Mouse (Mus musculus) c-Kit-negative CD71-positive TER-119-positive erythroid progenitor cells, embryonic 14.5 days (primary cell): ENCODE measurements around the gene Icosl.
"Not testable (repeated sequence)": the region's sequence is repeated elsewhere in the genome, so short reads cannot be mapped to it uniquely, and the experiment has no call there.

Experiments
- DNase-seq: peaks from one replicate; pipeline ENCODE4 v3.0.0-alpha.2; 2013; ENCODE audit warnings: low read depth, low spot score

The Icosl gene

DNA sequence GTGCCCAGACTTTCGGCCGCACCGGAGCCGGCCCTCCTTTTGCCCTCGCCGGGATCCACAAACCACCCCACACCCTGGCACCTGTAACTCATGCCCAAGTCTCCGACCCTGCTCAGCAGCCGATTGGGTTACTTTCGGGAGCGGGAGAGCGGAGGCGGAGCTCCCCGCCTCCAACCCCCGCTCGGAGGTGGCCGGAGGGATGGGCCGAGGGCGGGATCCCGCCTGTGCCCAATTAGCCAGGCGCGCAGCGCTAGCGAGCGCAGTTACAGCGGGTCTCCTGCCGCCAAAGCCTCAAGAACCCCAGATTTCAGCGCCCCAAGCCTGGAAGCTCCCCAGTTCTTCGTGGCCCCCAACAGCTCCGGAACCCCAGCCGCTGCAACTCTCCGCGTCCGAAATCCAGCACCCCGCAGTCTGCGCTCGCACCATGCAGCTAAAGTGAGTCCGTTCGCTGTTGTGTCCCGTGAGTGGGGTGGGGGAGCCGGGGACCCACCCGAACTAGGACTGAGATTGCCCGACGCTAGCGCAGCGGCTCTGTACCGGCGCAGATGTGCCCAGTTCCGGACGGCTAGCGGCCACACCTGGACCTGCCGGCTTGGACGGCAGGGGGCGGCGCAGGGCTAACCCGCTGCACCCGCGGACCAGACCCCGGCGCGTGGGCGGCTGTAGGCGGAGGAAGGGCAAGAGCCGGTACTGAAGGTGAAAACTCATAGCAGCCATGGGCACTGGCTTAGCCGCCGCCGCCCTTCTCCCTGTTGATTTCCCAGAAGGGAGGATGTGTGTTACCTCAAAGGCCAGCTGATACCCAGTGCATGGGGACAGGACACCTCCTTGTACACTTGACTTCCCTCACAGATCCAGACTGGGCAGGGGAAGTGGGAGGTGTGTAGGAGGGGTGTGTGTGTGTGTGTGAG is at the start of gene Icosl:
Gene Icosl (plus strand): TSS at position 202 of the 911 bp plus-strand sequence.
- DNase-seq: no peak

DNA sequence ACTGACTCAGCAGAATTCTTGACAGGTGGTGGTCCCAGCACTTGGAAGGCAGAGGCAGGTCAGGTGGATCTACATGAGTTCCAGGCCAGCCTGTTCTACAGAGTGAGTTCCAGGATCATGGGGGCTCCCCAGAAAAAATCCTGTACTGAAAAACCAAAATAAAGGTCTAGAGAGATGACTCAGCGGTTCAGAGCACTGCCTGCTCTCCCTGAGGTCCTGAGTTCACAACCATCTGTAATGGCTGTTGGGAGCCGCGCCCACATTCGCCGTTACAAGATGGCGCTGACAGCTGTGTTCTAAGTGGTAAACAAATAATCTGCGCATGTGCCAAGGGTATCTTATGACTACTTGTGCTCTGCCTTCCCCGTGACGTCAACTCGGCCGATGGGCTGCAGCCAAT is 49.1 kb upstream of the Icosl start:
- DNase-seq: not testable (repeated sequence)

DNA sequence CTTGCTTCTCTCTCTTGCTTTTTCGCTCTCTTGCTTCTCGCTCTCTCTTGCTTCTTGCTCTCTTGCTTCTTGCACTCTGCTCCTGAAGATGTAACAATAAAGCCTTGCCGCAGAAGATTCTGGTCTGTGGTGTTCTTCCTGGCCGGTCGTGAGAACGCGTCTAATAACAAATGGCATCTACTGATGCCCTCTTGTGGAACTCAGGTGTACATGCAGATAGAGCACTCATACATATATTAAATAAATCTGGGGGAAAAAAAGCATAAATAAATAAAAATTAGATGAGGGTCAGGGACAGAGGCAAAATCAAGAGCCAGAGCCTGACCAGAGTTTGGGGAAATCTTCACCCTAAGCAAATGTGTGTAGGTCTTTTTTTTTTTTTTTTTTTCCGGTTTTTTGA is 43.6 kb upstream of the Icosl start:
- not testable (repeated sequence) for DNase-seq

DNA sequence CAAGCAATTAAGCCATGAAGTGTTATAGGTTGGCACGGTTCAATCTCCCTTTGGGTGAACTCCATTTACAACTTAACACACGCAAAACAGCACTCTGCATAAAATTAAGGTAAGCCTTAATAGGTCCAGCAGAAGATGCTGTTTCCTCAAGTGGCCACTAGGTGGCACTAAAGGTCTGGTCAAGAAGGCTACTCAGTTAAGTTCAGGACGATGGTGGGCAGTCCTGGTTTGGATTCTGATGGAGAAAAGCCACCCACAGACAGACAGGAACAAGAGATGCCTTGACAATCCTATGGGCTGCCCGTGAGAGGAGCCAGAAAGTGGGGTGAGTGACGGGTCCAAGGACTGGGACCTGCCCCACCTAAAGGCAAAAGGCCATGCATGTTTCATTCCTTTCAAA is 41.0 kb upstream of the Icosl start:
- no peak for DNase-seq

DNA sequence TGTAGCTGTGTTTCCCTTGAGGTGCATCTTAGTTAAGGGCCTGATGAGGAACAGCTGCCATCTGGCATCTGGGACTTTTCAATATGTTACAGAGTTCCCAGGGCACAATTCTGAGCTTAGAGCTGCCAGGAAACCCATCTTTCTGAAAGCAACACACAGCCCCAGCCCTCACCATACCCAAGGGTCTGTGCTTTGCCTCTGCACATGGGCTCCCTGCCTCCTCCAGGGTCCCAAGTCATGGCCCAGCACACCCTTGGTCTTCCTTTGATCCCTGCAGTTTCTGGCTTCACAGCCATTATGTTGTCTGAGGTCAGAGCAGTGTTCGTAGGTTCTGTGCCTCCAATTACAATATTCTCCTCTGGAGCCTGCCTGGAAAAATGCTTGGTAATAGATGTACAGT is 40.0 kb upstream of the Icosl start:
- DNase-seq: no peak

DNA sequence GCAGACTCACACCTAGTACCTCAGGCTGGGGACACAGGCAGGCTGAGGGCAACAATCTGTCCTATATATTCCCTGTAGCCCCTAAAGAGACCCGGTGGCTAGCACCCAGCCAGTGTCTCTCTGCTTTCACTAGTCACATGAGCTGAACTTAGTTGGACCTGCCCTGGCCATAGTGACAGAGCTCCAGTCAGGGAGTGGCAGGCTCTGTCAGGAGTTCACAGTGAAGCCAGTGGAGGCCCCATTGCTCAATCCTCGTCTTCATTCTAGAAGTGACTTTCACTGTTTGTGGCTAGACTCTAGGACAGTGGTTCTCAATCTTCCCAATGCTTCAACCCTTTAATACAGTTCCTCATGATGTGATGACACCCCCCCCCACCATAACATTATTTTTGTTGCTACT is 37.1 kb upstream of the Icosl start:
- DNase-seq: no peak

DNA sequence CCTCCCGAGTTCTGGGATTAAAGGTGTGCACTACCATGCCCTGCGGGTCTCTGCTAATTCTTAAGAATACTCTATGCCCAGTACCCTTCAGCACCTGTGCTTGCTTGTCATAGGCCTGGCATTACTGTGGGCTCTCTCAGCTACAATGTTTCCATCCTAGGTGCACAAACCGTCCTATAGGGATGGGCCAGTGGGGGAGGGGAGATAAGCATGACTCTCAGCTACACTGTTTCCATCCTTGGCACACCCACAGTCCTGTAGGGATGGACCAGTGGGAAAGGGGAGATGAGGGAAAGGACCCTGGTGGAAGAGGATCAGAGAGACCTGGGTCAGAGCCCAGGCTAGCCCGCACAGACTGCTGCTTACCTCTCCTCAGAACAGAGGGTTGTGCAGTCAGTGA is 32.0 kb upstream of the Icosl start:
- DNase-seq: no peak

DNA sequence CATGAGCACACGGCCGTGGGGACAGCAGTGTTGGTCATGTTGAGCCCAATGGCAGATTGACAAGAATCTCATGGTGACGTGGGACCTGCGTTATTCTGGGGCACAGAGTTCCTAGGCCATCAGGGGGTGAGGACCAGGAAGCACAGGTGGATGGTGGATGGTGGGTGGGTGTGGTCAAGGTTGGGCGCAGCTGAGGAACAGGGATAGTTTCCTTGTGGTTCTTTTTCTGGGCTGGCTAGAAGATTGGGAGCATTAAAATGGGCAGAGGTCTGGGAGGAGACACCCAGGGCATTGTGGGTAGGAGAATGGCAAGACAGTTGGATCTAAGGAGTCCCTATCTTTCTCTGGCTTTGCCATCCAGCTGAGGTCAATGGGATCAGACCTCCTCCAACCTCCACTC is 27.5 kb upstream of the Icosl start, which contains the start of gene Dnmt3l:
Gene Dnmt3l (plus strand): TSS at position 301 of the 400 bp plus-strand sequence.
- DNase-seq: no peak

DNA sequence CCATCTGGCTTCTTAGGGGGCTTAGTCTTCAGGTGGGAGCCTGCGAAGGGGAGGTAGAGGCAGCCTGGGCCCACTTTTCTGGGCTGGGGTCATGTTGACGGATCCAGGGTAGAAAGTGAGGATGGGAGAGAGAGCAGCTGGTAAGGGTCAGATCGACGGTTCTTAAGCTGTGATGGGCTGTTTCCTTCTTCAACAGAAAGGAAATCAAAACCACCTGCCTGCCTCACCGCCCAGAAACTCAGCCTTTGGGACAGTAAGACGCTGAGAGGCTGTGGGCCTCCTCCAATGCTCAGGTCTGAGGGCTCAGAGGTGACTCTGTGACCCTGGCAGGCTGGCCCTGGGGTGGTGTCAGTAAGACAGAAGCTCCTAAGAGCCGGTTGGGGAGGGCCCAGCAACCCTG is 27.0 kb upstream of the Icosl start:
- no peak for DNase-seq

DNA sequence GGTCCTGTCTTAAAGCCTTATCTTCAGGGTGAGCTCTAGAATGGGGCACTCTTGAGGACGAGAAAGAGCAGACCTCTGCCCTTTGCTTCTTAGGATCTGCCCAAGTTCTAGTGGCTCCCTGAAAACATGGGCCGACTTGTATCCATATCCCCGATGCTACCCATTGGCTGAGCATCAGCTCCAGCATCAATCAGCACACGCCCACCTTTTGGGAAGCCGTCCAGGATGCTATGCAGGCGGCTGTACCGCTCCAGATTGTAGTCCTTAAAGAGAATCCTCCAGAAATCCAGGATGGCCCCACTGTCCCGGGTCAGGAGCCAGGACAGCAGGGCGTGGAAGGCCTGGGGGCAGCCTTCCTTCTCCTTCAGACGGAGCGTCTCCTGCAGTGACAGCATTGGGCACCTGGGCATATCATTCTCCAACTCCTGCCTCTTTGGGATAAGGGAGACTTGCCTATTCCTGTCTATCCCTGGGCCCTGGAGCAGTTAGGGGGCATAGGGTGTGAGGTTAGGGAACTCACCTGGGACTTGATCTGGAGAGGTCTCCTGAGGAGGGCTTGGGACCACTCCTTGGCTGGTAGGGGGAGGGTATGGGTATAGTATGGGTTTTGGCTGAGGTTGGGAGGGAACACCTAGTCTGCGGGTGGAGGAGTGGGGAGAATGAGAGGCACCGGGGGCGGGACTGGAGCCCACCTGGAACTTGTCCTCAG is 26.3 kb upstream of the Icosl start:
- DNase-seq: no peak

DNA sequence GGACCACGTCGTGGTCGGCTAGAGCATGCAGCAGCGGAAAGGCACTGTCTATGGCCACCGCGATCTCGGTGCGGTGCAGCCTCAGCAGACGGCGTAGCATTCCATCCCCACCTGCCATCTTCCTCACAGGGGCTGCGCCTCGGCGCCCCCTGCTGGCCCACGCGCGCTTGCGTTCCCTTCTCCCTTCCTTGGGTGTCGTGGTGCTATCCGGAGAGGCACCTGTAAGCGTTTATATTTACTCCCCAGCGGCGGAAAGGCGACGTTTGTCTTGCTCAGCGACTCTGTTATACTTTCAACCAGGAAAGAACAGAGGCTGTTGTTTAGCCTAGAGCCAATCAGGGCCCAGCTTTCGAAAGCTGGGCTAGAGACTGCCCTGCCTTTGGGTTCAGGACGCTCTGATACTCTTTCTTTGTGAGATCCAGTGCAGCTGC is 25.7 kb upstream of the Icosl start, which contains the start of gene Aire:
Gene Aire (minus strand): TSS at position 205 of the 431 bp plus-strand sequence.
- DNase-seq: no peak

DNA sequence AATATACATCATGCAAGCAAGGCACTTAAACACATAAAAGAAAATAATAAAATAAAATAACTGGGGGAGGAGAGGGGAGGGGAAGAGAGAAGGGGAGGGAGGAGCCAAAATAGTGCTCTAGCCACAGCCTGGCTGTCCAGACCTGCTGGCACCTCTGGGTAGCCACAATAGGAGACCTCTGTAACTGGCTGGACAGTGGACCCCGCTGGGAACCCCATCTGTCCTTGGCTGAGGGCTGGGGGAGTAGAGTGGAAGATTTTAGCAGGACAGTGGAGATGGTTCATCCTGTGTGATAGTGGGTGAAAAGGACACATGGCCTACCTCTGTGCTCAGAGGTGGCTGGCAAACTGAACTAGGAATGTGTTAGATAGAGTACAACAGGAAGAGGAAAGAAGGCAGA is 24.6 kb upstream of the Icosl start:
- DNase-seq: no peak

DNA sequence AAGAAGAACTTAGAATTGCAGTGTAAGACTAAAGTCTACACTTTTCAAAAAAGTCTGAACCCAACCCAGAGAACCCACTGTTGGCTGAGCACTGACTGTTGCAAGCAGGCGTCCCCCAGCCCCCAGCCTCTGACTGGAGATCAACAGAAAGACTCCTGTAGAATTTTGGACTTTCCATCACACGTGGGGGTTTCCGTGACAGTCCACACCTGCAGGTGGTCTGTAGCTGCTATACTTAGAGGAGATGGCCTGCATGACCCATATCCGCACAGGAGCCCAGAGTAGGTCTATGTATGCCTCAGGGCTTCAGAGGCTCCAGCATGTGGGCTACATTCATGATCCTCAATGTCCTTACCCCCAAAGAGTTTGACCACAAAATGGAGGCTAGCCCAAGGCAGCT is 22.7 kb upstream of the Icosl start:
- no peak for DNase-seq

DNA sequence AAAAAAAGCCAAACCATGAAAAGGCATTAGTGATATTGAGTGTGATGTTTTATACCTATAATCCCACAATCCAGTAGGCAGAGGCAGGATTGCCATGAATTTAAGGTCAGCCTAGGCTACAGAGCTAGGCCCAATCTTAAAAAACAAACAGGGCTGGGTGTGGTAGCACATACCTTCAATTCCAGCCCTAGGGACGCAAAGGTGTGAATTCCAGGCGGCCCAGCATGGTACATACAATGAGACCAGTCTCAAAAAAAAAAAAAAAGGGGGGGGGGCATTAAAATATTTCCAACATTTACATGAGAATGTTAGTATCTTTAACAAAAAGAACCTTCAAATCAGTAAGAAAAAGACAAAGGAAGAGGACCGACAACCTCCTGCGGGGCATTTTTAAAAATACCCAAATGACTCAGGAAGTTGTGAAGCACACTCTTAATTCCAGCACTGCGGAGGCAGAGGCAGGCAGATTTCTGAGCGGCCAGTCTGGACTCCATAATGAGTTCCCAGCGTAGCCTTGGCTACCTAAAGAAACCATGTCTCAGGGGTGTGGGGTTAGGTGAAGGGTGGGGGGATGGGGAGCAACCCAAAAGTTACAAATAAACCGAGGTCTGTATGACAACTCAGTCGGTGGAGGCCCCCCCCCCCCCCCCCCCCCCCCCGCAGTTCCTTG is 20.9 kb upstream of the Icosl start:
- no peak for DNase-seq

DNA sequence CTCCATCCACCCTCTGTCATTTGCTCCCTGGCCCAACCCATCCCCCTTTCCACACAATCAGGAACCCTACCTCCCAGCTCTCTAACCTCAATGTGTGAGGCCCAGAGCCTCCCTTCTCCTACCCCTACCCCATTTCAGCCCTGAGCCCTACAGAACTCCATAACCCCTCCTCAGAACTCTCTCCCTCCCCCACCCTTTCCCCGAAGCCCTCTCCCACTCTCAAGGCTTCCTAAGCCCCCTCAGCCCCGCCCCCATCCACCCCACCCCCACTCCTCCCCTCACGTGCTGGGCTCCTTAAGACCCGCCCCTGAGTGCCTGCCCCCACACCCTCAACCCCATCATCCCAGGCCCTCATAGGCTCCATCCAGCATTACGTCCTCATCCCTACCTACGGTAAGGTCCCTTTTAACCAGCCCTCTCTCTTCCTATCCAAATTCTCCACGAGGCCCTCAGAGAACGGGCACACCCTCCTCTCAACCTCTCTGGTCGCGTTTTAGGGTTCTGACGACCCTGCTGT is 19.5 kb upstream of the Icosl start:
- DNase-seq: no peak

DNA sequence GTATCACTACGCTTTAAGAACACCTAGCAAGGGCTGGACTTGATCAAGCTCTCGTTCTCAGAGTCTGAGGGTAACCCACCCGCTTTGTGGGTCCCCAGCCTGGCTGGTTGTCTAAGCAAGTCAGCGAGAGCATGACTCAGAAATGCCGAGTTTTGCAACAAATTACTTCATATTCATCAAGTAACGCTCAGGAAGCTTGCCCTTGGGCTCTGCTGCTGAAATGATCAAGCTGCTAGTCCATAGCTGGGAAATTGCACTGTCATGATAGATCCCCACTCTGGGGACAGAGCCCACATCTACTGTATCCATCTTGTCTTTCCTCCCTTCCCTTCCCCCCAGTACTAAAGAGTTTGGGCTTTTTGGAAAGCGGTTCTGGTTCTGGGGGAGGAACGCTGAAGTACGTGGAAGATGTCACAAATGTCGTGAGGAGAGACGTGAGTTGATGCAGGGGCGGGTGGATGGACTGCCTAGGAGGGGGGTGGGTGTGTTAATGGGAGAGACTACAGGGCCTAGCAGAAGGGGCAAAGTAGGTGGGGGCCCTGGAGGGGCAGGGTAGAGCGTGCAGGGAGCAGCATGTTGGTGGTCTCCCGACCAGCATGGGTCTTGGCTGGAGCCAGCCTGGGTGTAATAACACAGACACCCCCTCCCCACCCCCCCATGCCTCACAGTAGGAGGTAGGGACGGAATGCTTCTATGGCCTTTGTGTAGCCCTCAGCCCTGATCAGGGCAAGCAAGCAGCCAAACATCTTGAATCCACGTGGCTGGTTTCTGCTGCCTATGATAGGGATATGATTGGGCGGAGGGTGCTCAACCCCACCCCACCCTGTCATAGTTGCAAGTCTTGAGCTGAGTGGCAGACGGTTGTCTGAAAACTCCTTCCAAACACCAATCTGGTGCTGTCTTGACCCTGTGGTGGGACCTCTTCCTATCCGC is 14.2 kb upstream of the Icosl start:
- DNase-seq: no peak

DNA sequence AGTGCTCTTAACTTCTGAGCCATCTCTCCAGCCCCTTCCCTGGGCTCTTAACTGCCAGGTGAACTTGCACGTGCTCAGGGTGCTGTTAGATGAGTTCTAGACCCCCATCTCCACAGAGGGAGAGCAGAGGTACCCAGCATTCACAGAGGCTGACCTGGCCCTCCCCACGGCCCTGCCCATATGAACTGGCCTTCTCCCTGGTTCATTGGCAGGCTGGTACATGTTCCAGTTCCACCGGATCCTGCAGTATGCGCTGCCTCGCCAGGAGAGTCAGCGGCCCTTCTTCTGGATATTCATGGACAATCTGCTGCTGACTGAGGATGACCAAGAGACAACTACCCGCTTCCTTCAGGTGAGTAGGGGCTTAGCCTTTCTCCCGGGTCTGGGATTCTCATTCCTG is 12.0 kb upstream of the Icosl start:
- no peak for DNase-seq

DNA sequence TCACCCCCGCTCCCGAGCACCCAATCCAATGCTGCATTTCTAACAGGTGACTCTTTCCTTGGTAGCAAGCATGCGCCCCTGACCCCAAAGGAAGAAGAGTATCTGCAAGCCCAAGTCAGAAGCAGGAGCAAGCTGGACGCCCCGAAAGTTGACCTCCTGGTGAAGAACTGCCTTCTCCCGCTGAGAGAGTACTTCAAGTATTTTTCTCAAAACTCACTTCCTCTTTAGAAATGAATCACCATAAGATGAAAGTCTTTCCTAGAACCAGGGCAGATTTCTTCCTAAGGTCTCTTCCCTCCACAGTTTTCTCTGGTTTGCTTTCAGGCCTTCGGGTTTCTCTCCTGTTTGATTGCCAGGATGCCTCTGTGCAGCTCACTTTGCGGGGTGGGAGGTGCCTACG is 6.0 kb upstream of the Icosl start:
- DNase-seq: no peak

DNA sequence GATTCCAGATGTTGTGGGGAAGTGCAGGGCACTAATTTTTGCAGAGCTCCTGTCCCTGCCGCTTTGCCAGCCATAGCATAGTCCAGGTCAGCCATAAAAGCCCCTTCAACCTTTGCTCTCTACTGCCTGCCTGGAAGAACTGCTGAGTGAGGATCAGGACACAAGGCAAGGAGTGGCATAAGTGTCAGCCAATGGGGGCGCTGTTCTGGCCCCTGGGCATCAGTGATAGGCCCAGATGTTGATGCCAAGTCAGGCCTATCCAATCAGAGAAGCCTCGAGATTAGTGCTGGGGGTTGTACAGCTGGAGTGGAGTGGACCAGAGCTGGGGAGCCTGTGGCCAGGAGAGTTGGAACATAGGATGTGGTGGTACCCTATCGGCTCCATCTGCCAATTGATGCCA is 1.9 kb upstream of the Icosl start:
- no peak for DNase-seq

DNA sequence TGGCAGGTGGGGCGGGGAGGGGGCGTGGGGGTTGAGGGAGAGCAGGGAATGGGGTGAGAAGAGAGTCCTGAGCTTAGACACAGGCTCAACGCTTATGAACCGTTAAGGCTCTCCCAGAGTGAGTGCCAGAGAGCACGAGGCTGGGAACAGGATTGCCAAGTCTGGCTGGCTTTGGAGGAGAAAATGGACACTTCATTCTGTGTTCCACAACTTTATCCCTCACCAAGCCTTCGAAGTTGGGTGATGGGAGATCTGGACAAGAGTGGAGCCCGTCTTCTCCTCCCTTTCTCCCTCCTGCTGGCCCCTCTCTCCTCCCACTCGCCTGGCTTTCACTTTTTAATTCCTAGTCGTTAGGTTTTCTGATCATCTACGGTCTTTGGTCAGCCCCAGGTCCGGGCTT is 561 bp upstream of the Icosl start:
- no peak for DNase-seq

DNA sequence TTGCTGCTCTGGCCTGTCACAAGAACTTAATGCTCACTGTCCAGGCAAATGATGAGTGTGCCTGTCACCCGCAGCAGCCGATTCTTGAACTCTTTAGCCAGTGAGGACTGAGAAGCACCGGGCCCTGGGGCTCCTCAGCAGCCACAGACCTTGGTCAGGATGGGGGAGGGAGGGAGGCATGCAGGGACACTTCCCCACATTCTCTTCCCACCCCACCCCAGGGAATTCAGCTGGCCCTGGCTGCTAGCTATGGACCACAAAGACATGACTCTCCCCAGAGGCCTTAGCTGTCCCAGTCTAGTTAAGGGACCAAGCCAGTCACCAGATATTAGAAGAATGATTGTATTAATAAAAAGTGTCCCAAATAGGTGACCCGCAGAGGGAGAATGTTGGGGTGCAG is 5.0 kb downstream of the Icosl start:
- no peak for DNase-seq
